Mouse (Mus musculus): ENCODE measurements around the gene Cacng1.

DNA sequence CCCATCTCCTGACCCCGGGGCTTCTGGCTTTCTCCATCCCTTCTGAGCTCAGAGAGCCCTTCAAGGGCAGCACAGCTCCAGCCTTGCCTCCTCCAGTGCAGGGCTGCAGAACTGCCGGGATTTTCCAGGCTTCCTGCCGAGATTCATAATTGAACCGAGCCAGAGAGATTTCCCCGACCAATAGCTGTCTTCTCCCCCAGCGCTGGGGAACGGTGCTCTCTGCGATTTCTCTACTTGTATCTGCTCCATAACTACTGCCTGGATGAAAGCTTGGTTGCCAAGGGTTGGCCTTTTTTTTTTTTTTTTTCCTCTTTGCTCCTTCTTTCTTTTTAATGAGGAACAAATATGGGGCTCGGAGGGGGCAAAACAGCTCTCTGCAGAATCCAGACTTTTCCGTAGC lies 43.7 kb upstream of the Cacng1 start:
- TF ChIP-seq CTCF (IDR thresholded peaks at IDR 0.05; ENCODE audit: low read depth, low read length) (no peak), GATA1 (IDR thresholded peaks at IDR 0.05; ENCODE audit: borderline replicate concordance, low read length) (no peak), GATA2 (IDR thresholded peaks at IDR 0.05; ENCODE audit: borderline replicate concordance, low read depth, low read length) (no peak)

All from G1E (cell line).